Mouse (Mus musculus) ES-Bruce4 (cell line): ENCODE results near the gene Gm20075. TPM values are rescaled to one million over a fixed set of nuclear protein-coding genes. Genes with fewer than 3 reads are reported as not detected.
"Not testable (repeated sequence)": the region's sequence is repeated elsewhere in the genome, so short reads cannot be mapped to it uniquely, and the experiment has no call there.

Source experiments
- H3K27ac ChIP-seq: 2 replicates; pipeline ENCODE4 v1.5.1; 2012; ENCODE audit warnings: low read length, inconsistent platforms; ENCODE audit not compliant: insufficient read depth
- H3K27me3 ChIP-seq: 2 replicates; pipeline ENCODE4 v1.6.1; 2012; ENCODE audit warnings: mild to moderate bottlenecking, low read length, inconsistent platforms; ENCODE audit not compliant: control insufficient read depth, poor library complexity, insufficient read depth, severe bottlenecking
- H3K36me3 ChIP-seq: 2 replicates; pipeline ENCODE4 v1.6.1; 2012; ENCODE audit warnings: inconsistent platforms, mild to moderate bottlenecking, low read length, moderate library complexity; ENCODE audit not compliant: control insufficient read depth, poor library complexity, insufficient read depth, severe bottlenecking
- H3K4me1 ChIP-seq: one replicate; pipeline ENCODE4 v1.8.1; 2011; ENCODE audit warnings: low read length; ENCODE audit not compliant: control insufficient read depth, insufficient read depth
- H3K4me3 ChIP-seq: 2 replicates; pipeline ENCODE4 v1.5.1; 2011; ENCODE audit warnings: low read depth, mild to moderate bottlenecking, low read length
- H3K9ac ChIP-seq: 2 replicates; pipeline ENCODE4 v1.6.1; 2012; ENCODE audit warnings: low read depth, mild to moderate bottlenecking, inconsistent platforms; ENCODE audit not compliant: poor library complexity, severe bottlenecking
- H3K9me3 ChIP-seq: replicated peaks from 2 replicates; pipeline ENCODE4 v1.6.1; 2012; ENCODE audit warnings: mild to moderate bottlenecking, low read length, inconsistent platforms; ENCODE audit not compliant: control insufficient read depth, poor library complexity, insufficient read depth, severe bottlenecking
- CTCF ChIP-seq: IDR thresholded peaks from one replicate; pipeline ENCODE4 v1.8.1; 2011; ENCODE audit warnings: low read depth, low read length
- EP300 ChIP-seq: IDR thresholded peaks from 2 replicates; pipeline ENCODE4 v1.6.1; 2011; ENCODE audit warnings: low read depth, low read length; ENCODE audit not compliant: insufficient read depth
- POLR2A ChIP-seq: IDR thresholded peaks from one replicate; pipeline ENCODE4 v1.8.1; 2011; ENCODE audit warnings: low read length; ENCODE audit not compliant: insufficient read depth
- polyA plus RNA-seq: library from polyadenylated mRNA; stranded (reverse); fragments of >200 nt; gene quantifications from 2 replicates; pipeline ENCODE4 v1.2.4, GENCODE M21; 2011; ENCODE audit warnings: low read depth; ENCODE audit not compliant: missing spikeins, insufficient read depth, insufficient read length

The Gm20075 gene
- polyA plus RNA-seq, 1 experiment: 47.0 TPM

DNA sequence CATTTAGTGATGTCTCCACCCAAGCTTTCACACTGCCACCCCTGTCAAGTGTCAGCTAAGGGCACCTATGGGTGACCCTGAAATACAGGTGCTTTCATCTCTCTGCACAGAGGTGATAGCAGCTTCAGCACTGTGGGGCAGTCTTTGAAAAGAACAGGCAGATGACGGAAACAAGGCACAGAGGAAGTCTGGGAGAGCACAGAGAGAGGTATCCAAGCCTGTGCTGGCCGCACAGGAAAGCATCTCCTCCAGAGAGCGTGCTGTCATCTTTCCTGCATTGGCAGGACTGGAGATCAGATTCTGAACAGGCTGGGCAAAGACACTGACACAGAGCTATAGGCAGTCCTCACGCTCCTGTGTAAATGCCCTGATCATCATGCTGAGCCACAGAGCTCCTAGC lies 9.8 kb upstream of the Gm20075 start:
- no peaks in the 10 kb centered on the region for H3K36me3 ChIP-seq
- no peak overlapping the region for H3K9ac ChIP-seq
- H3K9me3 ChIP-seq: no peaks in the 10 kb centered on the region
- H3K27me3 ChIP-seq: no peaks in the 10 kb centered on the region
- TF ChIP-seq EP300: no peak
- no peak for TF ChIP-seq CTCF
- no peak overlapping the region for H3K27ac ChIP-seq
- H3K4me1 ChIP-seq: no peaks in the 10 kb centered on the region
- no peak overlapping the region for H3K4me3 ChIP-seq

DNA sequence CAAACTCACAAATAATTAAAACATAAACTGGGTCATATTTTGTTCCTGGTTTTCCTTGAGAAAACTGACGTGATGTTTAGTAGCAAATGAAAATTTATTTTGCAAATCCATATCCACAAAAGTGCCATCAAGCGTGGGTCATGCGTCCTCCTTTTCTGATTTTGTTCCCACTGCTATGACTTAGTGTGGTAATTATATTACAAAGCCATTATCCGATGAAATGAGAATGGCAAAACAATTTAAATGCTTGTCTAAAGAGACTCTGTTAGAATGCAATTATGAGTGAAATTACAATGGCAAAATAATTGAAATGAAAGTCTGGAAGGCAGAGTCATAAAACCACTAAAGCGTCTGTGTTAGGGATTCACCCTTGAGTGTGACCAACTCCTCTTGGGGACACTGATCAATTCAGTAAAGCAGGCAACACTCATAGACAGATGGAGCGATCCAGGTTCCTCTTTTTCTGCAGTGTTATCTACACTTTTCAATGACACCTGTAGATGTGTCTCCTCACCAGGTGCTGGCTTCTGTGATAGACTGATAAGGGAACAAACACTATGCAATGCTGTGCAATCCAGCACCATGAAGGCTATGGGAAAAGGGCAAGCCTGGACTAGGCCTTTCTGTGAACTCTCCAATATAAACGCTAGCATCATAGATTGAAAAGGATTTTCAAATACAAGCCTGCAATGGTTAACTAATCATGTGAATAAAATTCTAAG lies 4.6 kb upstream of the Gm20075 start:
- Histone ChIP-seq H3K36me3 (no peaks in the 10 kb centered on the region), H3K4me1 (no peaks in the 10 kb centered on the region), H3K27me3 (no peaks in the 10 kb centered on the region), H3K27ac (no peak overlapping the region), H3K4me3 (no peak overlapping the region), H3K9ac (no peak overlapping the region), H3K9me3 (no peaks in the 10 kb centered on the region)
- TF ChIP-seq EP300 (no peak), CTCF (no peak)

DNA sequence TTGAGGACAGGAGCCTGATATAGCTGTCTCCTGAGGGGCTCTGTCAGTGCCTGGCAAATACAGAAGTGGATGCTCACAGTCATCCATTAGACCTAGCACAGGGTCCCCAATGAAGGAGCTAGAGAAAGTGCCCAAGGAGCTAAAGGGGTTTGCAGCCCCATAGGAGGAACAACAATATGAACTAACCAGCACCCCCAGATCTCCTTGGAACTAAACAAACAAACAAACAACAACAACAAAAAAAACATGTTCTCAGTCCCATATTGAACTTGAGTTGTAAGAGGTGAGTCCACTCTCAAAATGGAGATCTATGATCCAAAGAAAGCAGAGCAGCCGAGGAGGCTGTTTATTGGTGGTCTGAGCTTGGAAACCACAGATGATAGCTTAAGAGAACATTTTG lies 578 bp upstream of the Gm20075 start, which contains the start of gene Gm17190:
Gene Gm17190, plus strand, starts transcription at position 301 of the 400 bp plus-strand sequence.
- not testable (repeated sequence) for H3K9me3 ChIP-seq, H3K4me1 ChIP-seq, H3K9ac ChIP-seq, H3K4me3 ChIP-seq, H3K36me3 ChIP-seq, H3K27ac ChIP-seq, H3K27me3 ChIP-seq

DNA sequence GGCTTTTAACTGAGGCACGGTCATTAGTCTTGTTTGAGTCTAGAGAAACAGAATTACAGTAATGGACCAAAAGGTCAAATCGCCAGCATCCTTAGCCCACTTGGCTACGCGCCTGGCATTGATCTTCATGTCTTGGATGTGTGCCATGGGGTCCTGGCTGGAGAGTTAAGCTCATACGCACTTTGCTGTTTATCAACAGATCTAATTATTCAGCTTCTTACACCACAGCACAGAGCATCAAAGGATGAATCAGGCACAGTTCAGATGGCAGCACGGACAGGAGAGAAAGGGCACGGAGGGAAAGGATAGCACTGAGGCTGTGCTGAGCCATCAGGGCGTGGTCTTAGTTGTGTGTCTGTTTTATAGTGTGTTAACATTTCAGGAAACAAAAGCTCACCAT lies 7.6 kb downstream of the Gm20075 start:
- Histone ChIP-seq H3K36me3 (no peaks in the 10 kb centered on the region), H3K9ac (no peak overlapping the region), H3K27me3 (no peaks in the 10 kb centered on the region), H3K4me3 (no peak overlapping the region), H3K9me3 (no peaks in the 10 kb centered on the region), H3K27ac (no peak overlapping the region), H3K4me1 (no peaks in the 10 kb centered on the region)
- no peak for TF ChIP-seq CTCF
- no peak for TF ChIP-seq POLR2A
- TF ChIP-seq EP300: no peak

DNA sequence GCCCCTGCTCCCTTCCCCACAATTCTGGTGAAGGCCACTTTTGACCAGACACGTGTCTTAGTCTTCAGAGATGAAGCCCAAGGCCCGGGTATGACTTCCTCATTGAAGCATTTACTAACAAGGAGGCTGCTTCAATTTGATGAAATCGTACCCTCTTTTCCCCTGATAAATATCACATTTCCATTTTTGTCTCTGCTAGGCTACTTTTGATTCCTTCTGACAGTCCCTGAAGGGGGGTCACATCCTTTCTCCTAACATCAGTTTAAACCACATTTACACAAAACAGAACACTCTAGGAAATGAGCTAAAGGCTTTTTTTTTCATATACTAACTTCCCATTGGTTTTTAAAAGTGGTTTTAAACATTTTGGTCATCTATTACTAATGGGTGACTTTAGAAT lies 28.4 kb downstream of the Gm20075 start:
- Histone ChIP-seq H3K4me3 (no peak overlapping the region), H3K9me3 (no peaks in the 10 kb centered on the region), H3K27me3 (no peaks in the 10 kb centered on the region), H3K27ac (no peak overlapping the region), H3K4me1 (no peaks in the 10 kb centered on the region), H3K9ac (no peak overlapping the region), H3K36me3 (no peaks in the 10 kb centered on the region)
- no peak for TF ChIP-seq POLR2A
- no peak for TF ChIP-seq CTCF
- no peak for TF ChIP-seq EP300

DNA sequence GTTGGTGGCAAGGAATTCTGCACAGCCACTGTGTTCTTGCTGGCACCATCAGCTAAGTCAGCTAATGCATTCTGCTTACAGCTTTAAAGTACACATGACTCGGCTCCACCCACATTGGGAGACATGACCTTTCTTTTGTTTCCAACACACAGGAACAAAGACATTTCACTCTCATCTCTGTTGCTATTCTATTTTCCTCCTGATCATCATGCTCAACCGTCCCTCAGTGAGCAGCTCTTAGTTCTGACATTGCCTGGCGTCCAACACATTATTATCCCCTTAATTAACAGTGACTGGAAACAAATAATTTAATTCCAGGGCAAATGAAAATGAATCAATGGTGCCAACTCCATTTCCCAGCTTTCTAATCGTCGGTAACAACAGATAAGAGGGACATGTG lies 35.8 kb downstream of the Gm20075 start:
- Histone ChIP-seq H3K27me3 (no peaks in the 10 kb centered on the region), H3K9me3 (no peaks in the 10 kb centered on the region), H3K4me1 (no peaks in the 10 kb centered on the region), H3K27ac (no peak overlapping the region), H3K36me3 (no peaks in the 10 kb centered on the region), H3K9ac (no peak overlapping the region), H3K4me3 (no peak overlapping the region)
- TF ChIP-seq EP300 (no peak), CTCF (no peak), POLR2A (no peak)
